Mouse (Mus musculus): ENCODE results near the gene Foxe3.

The Foxe3 gene

DNA sequence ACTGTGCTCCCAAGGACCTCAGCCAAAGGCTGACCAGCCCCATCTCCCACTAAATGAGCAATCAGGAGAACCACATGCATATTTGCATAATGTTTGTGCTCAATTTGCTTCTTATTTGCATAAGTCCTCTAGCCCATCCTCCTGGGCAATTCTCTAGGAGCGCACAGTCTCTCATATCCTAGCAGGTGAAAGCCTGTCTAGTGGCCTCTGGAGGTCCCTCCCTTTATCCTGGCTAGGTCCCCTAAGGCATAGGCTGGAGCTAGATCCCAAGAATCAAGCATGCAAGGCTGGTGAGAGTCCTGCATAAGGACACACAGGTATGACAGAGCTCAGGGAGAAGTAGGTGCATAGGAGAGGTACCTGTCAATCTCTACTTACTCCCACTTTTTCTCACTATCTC is 43.6 kb downstream of the Foxe3 start:
- in situ Hi-C loops (cut with MboI, MseI) = no loop called here

DNA sequence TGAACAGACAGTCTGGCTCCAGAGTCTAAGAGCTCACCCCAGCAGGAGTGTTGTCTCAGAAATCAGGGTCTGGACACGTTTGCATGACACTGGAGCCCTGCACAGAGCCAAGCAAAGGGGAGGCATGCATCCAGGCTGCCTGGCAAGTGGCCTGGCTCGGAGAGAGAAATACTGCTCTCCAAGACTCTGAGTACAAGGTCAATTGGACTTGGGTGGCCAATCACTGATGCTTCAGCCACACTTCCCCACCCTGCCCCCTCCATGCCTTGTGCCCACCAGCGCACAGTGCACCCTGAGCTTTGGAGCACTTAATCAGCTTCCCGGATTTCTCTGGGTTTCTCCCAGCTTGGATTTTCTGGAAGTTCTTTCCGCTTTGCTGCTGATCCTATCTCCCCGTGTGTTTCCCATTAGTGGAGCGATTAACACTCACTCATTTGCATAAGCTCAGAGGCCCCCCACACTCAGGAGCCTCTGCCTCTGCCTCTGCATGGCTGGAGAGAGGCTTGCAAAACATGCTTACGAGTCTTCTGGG is 49.3 kb downstream of the Foxe3 start:
- in situ Hi-C loops (cut with MboI, MseI) = loop anchor here (5.0 kb wide), 1 partner anchor 84 kb away; no protein-coding TSS in a partner anchor

Data from T-helper 2 cell (primary cell).